Mouse (Mus musculus) limb, embryonic 11.5 days (tissue): Measurements from ENCODE around the gene Cldn1. TPM values are rescaled to one million over a fixed set of nuclear protein-coding genes. Genes with fewer than 3 reads are reported as not detected.

ENCODE experiments used
- ATAC-seq: fragments of 200-750 bp; cut with Nextera tagmentation; 2 replicates; pipeline ENCODE4 v1.8.0; 2017; ENCODE audit warnings: low read depth; ENCODE audit not compliant: insufficient number of reproducible peaks, low FRiP score, low TSS enrichment
- DNase-seq: peaks from one replicate; pipeline ENCODE4 v3.0.0-alpha.2; 2015; ENCODE audit warnings: low spot score
- H3K27ac ChIP-seq: fragments of 300-500 bp; sonication (generic); replicated peaks from 2 replicates; pipeline ENCODE4 v1.5.1; 2014; ENCODE audit warnings: low read depth, mild to moderate bottlenecking, low read length
- H3K27me3 ChIP-seq: fragments of 300-500 bp; sonication (generic); 2 replicates; pipeline ENCODE4 v1.6.1; 2014; ENCODE audit warnings: mild to moderate bottlenecking, low read length, mixed read lengths; ENCODE audit not compliant: control insufficient read depth, insufficient read depth
- H3K36me3 ChIP-seq: fragments of 300-500 bp; sonication (generic); 2 replicates; pipeline ENCODE4 v1.6.1; 2014; ENCODE audit warnings: mild to moderate bottlenecking, low read length, moderate library complexity, mixed read lengths; ENCODE audit not compliant: control insufficient read depth, insufficient read depth
- H3K4me1 ChIP-seq: fragments of 300-500 bp; sonication (generic); 2 replicates; pipeline ENCODE4 v1.6.1; 2014; ENCODE audit warnings: low read length, mixed read lengths; ENCODE audit not compliant: control insufficient read depth, insufficient read depth
- H3K4me2 ChIP-seq: fragments of 300-500 bp; sonication (generic); 2 replicates; pipeline ENCODE4 v1.6.1; 2014; ENCODE audit warnings: low read depth, mild to moderate bottlenecking, moderate library complexity; ENCODE audit not compliant: severe bottlenecking
- H3K4me3 ChIP-seq: fragments of 300-500 bp; sonication (generic); 2 replicates; pipeline ENCODE4 v1.5.1; 2014; ENCODE audit warnings: low read depth, low read length
- H3K9ac ChIP-seq: fragments of 300-500 bp; sonication (generic); 2 replicates; pipeline ENCODE4 v1.6.1; 2014; ENCODE audit warnings: mild to moderate bottlenecking, low read length
- H3K9me3 ChIP-seq: fragments of 300-500 bp; sonication (generic); 2 replicates; pipeline ENCODE4 v1.6.1; 2016; ENCODE audit warnings: low read length; ENCODE audit not compliant: control insufficient read depth
- WGBS: fragments of 180-500 bp; shearing (Covaris S2); extraction: QIAGEN DNeasy Blood & Tissue Kit; methylation state at CpG from one replicate; pipeline ENCODE4 v1.1.7; 2014; 5-methylcytosine and 5-hydroxymethylcytosine counted together
- polyA plus RNA-seq: library from polyadenylated mRNA; unstranded; fragments of >200 nt; fragmentation: Nextera tagmentation; extraction: Ambion mirVana; gene quantifications from 2 replicates; pipeline ENCODE4 v1.2.1, GENCODE M21; 2014

Gene Cldn1
- polyA plus RNA-seq: 3.9 and 4.3 TPM in 2 replicates

- peak within 1 kb of the TSS; percentile 86 for H3K4me2 ChIP-seq
- H3K4me3 ChIP-seq: peak within 1 kb of the TSS; percentile 39
- 5% methylated on average over 33 of the region's 33 CpGs for WGBS
- no peak within 1 kb of the TSS for H3K27ac ChIP-seq
- H3K36me3 ChIP-seq: no peaks in the 10 kb centered on the region
- H3K4me1 ChIP-seq: 0 out of 2 replicates have a peak, but pooled peaks cover 2% of the 10 kb centered on the region
- H3K27me3 ChIP-seq: no peaks in the 10 kb centered on the region
- peak; percentile 96 for DNase-seq
- H3K9ac ChIP-seq: peak within 1 kb of the TSS; percentile 55
- no peaks in the 10 kb centered on the region for H3K9me3 ChIP-seq
- peak; percentile 82 for ATAC-seq
Observed at GRCm38 (mm10) chr16:26371325-26372053, at the start of gene Cldn1. Gene Cldn1 (minus strand): TSS chr16:26371841.

- Histone ChIP-seq H3K27me3 (no peaks in the 10 kb centered on the region), H3K4me3 (no peak overlapping the region), H3K36me3 (no peaks in the 10 kb centered on the region), H3K27ac (no peak overlapping the region), H3K9me3 (no peaks in the 10 kb centered on the region), H3K4me1 (no peaks in the 10 kb centered on the region), H3K9ac (no peak overlapping the region), H3K4me2 (no peak overlapping the region)
- ATAC-seq (no peak), DNase-seq (no peak)
- WGBS: 83% methylated on average over 3 of the region's 3 CpGs
Observed at GRCm38 (mm10) chr16:26418616-26419015, 47.0 kb upstream of the Cldn1 start.

GRCm38 (mm10) chr16:26404070-26404469 is 32.4 kb upstream of the Cldn1 start:
- no peak overlapping the region for H3K9ac ChIP-seq
- no peaks in the 10 kb centered on the region for H3K36me3 ChIP-seq
- DNase-seq (no peak), ATAC-seq (no peak)
- no peak overlapping the region for H3K27ac ChIP-seq
- no peak overlapping the region for H3K4me3 ChIP-seq
- WGBS: 33% methylated on average over 1 of the region's 1 CpGs
- H3K4me1 ChIP-seq: no peaks in the 10 kb centered on the region
- H3K9me3 ChIP-seq: no peaks in the 10 kb centered on the region
- H3K4me2 ChIP-seq: no peak overlapping the region
- no peaks in the 10 kb centered on the region for H3K27me3 ChIP-seq

- no peak overlapping the region for H3K4me3 ChIP-seq
- no peaks in the 10 kb centered on the region for H3K36me3 ChIP-seq
- no peak for DNase-seq
- H3K27me3 ChIP-seq: no peaks in the 10 kb centered on the region
- ATAC-seq: no peak
- no peaks in the 10 kb centered on the region for H3K4me1 ChIP-seq
- no peak overlapping the region for H3K27ac ChIP-seq
- H3K4me2 ChIP-seq: no peak overlapping the region
- WGBS: 77% methylated on average over 3 of the region's 3 CpGs
- H3K9ac ChIP-seq: no peak overlapping the region
- no peaks in the 10 kb centered on the region for H3K9me3 ChIP-seq
Observed at GRCm38 (mm10) chr16:26400971-26401370, 29.3 kb upstream of the Cldn1 start.

GRCm38 (mm10) chr16:26400549-26400948 is 28.9 kb upstream of the Cldn1 start:
- DNase-seq (no peak), ATAC-seq (no peak)
- Histone ChIP-seq H3K4me2 (no peak overlapping the region), H3K4me1 (no peaks in the 10 kb centered on the region), H3K9ac (no peak overlapping the region), H3K27me3 (no peaks in the 10 kb centered on the region), H3K27ac (no peak overlapping the region), H3K36me3 (no peaks in the 10 kb centered on the region), H3K4me3 (no peak overlapping the region), H3K9me3 (no peaks in the 10 kb centered on the region)
- 81% methylated on average over 4 of the region's 4 CpGs for WGBS

GRCm38 (mm10) chr16:26390936-26391335 is 19.3 kb upstream of the Cldn1 start:
- H3K9ac ChIP-seq: no peak overlapping the region
- 83% methylated on average over 4 of the region's 4 CpGs for WGBS
- ATAC-seq: no peak

GRCm38 (mm10) chr16:26386159-26386558 is 14.5 kb upstream of the Cldn1 start:
- no peaks in the 10 kb centered on the region for H3K9me3 ChIP-seq
- no peak overlapping the region for H3K4me3 ChIP-seq
- H3K4me2 ChIP-seq: no peak overlapping the region
- WGBS: 86% methylated on average over 2 of the region's 2 CpGs
- H3K27me3 ChIP-seq: no peaks in the 10 kb centered on the region
- no peaks in the 10 kb centered on the region for H3K4me1 ChIP-seq
- no peak overlapping the region for H3K27ac ChIP-seq
- DNase-seq (no peak), ATAC-seq (no peak)
- no peak overlapping the region for H3K9ac ChIP-seq
- no peaks in the 10 kb centered on the region for H3K36me3 ChIP-seq

More at GRCm38 (mm10) chr16:26390936-26391335, 19.3 kb upstream of the Cldn1 start:
- no peaks in the 10 kb centered on the region for H3K4me1 ChIP-seq
- no peaks in the 10 kb centered on the region for H3K36me3 ChIP-seq
- H3K9me3 ChIP-seq: no peaks in the 10 kb centered on the region
- no peak overlapping the region for H3K27ac ChIP-seq
- no peaks in the 10 kb centered on the region for H3K27me3 ChIP-seq
- no peak overlapping the region for H3K4me2 ChIP-seq
- DNase-seq: no peak
- no peak overlapping the region for H3K4me3 ChIP-seq

GRCm38 (mm10) chr16:26384112-26384649 is 12.5 kb upstream of the Cldn1 start:
- Histone ChIP-seq H3K4me3 (no peak overlapping the region), H3K36me3 (no peaks in the 10 kb centered on the region), H3K9ac (no peak overlapping the region), H3K9me3 (no peaks in the 10 kb centered on the region), H3K27me3 (no peaks in the 10 kb centered on the region), H3K4me1 (no peaks in the 10 kb centered on the region), H3K27ac (no peak overlapping the region), H3K4me2 (no peak overlapping the region)
- ATAC-seq (no peak), DNase-seq (no peak)
- WGBS: 85% methylated on average over 5 of the region's 5 CpGs
